Mouse (Mus musculus) spleen, adult 18-20 months (tissue): ENCODE results near the gene Mical3.

Experiments used
- DNase-seq, 2 experiments: peaks; one replicate each; pipeline ENCODE4 v3.0.0; 2022; ENCODE audit warnings: mixed read lengths in 2 of 2

Mical3 gene

DNA sequence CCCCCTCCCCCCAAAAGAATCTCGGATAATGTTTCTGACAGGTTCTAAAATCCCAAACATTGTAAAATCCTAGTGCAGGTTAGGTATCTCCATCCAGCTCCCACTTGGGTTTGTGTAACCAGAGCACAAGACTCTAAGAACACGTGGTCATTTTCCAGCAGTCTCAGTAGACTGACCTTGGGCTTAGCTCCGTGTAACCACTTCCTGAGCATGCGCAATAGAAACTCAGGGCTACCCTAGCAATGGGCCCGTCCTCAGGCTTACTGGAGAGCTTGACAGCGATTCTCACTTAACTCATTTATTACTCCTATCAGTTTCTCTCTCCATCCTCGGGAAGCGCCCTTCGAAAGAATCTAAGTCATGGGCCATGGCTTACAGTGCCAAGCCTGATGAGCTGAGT lies 236.3 kb downstream of the Mical3 start:
- no peak for DNase-seq

DNA sequence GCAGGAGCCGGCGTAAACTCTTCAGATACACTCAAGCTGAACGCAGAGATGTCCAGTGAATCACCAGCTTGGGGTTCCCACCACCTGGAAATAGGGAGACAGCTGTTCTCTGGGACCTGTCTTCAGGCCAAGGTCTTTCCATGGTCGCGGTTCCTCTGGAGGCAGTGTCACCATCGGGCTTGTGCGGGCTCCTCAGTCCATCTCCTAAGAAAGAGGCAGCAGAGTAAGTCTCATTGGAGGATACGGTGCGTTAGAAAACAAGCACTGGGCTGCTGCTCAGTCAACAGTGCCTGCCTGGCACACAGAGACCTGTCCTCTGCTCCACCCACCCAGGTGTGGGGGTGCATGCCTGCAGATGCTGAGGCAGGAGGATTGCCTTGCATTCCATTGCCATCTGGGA lies 236.7 kb downstream of the Mical3 start:
- DNase-seq: no peak

DNA sequence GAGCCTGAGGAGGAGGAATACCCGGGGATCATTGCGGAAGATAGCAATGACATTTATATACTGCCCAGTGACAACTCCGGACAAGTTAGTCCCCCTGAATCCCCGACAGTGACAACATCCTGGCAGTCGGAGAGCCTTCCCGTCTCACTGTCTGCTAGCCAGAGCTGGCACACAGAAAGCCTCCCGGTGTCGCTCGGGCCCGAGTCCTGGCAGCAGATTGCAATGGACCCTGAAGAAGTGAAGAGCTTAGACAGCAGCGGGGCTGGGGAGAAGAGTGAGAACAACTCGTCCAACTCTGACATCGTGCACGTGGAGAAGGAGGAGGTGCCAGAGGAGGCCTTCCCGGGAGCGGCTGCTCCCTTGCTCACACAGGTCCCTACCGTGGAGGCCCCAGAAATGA lies 244.1 kb downstream of the Mical3 start:
- no peak for DNase-seq

DNA sequence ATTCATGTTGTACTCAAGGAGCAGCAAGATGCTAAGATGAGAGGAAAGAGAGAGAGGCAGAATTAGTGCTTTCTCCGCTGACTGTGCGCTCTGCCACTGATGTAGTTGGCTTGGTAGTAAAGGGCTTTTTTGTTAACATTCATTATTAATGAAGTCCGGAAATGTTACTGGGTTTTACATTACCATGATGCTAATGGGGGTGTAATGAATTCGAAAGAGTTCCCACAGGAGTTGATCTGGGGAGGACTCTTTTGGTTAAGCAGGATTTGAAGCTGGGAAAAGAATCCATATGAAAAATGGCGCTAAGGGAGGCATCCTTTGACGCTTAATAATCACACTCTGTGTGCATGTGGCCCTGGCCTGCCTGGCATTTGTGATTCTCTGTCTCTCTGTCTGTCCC lies 246.4 kb downstream of the Mical3 start:
- no peak for DNase-seq
